Mouse (Mus musculus) mouse embryonic stem cell (cell line): Measurements from ENCODE around the gene Kcmf1.

Experiments
- in situ Hi-C, 2 experiments: fragments of 300-500 bp; cut with MboI; formaldehyde crosslinking; loops; 1 replicate in 1 of 2; 3 replicates in 1 of 2; pipeline ENCODE4 v1.14.3; 2019 to 2020; ENCODE audit warnings: low sequenced_read_pairs in 2 of 2, low pct_unique_long_range_greater_than_20kb in 1 of 2, mixed read lengths in 1 of 2; ENCODE audit not compliant: unreplicated experiment in 1 of 2

The Kcmf1 gene

GRCm38 (mm10) chr6:72899781-72900681, at the start of gene Kcmf1:
Gene Kcmf1 (minus strand): TSS chr6:72899979.
- in situ Hi-C loops: no loop called here

GRCm38 (mm10) chr6:72949161-72949756, 49.5 kb upstream of the Kcmf1 start:
- in situ Hi-C loops: no loop called here

GRCm38 (mm10) chr6:72948392-72948791, 48.6 kb upstream of the Kcmf1 start:
- in situ Hi-C loops: no loop called here

- in situ Hi-C loops: no loop called here
Observed at GRCm38 (mm10) chr6:72947960-72948359, 48.2 kb upstream of the Kcmf1 start.

GRCm38 (mm10) chr6:72940493-72940892, 40.7 kb upstream of the Kcmf1 start:
- in situ Hi-C loops: loop anchor here (5.0 kb wide), 2 partner anchors 67 to 72 kb away; no protein-coding TSS in a partner anchor

- in situ Hi-C loops: no loop called here
Observed at GRCm38 (mm10) chr6:72937859-72938258, 38.1 kb upstream of the Kcmf1 start.

GRCm38 (mm10) chr6:72937430-72937829, 37.7 kb upstream of the Kcmf1 start:
- in situ Hi-C loops: no loop called here

GRCm38 (mm10) chr6:72932955-72933354, 33.2 kb upstream of the Kcmf1 start:
- in situ Hi-C loops: no loop called here

- in situ Hi-C loops: no loop called here
Observed at GRCm38 (mm10) chr6:72931533-72931932, 31.8 kb upstream of the Kcmf1 start.

GRCm38 (mm10) chr6:72929795-72930398, 30.1 kb upstream of the Kcmf1 start:
- in situ Hi-C loops: loop anchor here in 1 of 2 experiments (10.0 kb wide), 1 partner anchor 305 kb away; no protein-coding TSS in a partner anchor

GRCm38 (mm10) chr6:72926755-72927482, 27.1 kb upstream of the Kcmf1 start:
- in situ Hi-C loops: loop anchor here in 1 of 2 experiments (10.0 kb wide), 1 partner anchor 308 kb away; no protein-coding TSS in a partner anchor

GRCm38 (mm10) chr6:72926031-72926430, 26.3 kb upstream of the Kcmf1 start:
- in situ Hi-C loops: loop anchor here in 1 of 2 experiments (10.0 kb wide), 1 partner anchor 309 kb away; no protein-coding TSS in a partner anchor

GRCm38 (mm10) chr6:72923381-72923780, 23.6 kb upstream of the Kcmf1 start:
- in situ Hi-C loops: loop anchor here in 1 of 2 experiments (10.0 kb wide), 1 partner anchor 311 kb away; no protein-coding TSS in a partner anchor

GRCm38 (mm10) chr6:72921081-72921480, 21.3 kb upstream of the Kcmf1 start:
- in situ Hi-C loops: loop anchor here in 1 of 2 experiments (10.0 kb wide), 1 partner anchor 314 kb away; no protein-coding TSS in a partner anchor

GRCm38 (mm10) chr6:72918510-72919033, 18.8 kb upstream of the Kcmf1 start:
- in situ Hi-C loops: no loop called here

- in situ Hi-C loops: no loop called here
Observed at GRCm38 (mm10) chr6:72916330-72916729, 16.6 kb upstream of the Kcmf1 start.

- in situ Hi-C loops: no loop called here
Observed at GRCm38 (mm10) chr6:72914087-72914749, 14.4 kb upstream of the Kcmf1 start.

GRCm38 (mm10) chr6:72911261-72911660, 11.5 kb upstream of the Kcmf1 start:
- in situ Hi-C loops: no loop called here
